Mouse (Mus musculus): ENCODE data around the gene Calr. TPM values are rescaled to one million over a fixed set of nuclear protein-coding genes. Genes with fewer than 3 reads are reported as not detected.

Gene Calr
- polyA plus RNA-seq, 1 experiment from 2014 or later: 886 TPM

GRCm38 (mm10) chr8:84838513-84838912 is 8.2 kb downstream of the Calr start:
- Histone ChIP-seq H3K9ac (peak overlapping the region; percentile 30; the same call in 1 of the 2 replicates), H3K4me2 (no peak overlapping the region; the same call in 1 of the 2 replicates), H3K4me1 (ENCODE audit: insufficient read depth) (peaks cover 13% of the 10 kb centered on the region), H3K9me3 (ENCODE audit: low read depth, low read length) (no peaks in the 10 kb centered on the region), H3K4me3 (ENCODE audit: low read depth, low read length) (peak overlapping the region; percentile 18; the same call in 1 of the 2 replicates), H3K36me3 (ENCODE audit: insufficient read depth) (peaks cover 81% of the 10 kb centered on the region), H3K27me3 (ENCODE audit: insufficient read depth, low read length) (no peaks in the 10 kb centered on the region), H3K27ac (ENCODE audit: low read depth) (no peak overlapping the region; the same call in 1 of the 2 replicates)
- TF ChIP-seq CTCF (IDR thresholded peaks at IDR 0.05; ENCODE audit: low read depth): no peak
- ATAC-seq (ENCODE audit: insufficient read depth) (no peak), DNase-seq (no peak)
- 86% methylated on average over 5 of the region's 5 CpGs for WGBS

GRCm38 (mm10) chr8:84837912-84838470 is 8.7 kb downstream of the Calr start:
- peak overlapping the region; percentile 30; the same call in 1 of the 2 replicates for H3K9ac ChIP-seq
- H3K4me1 ChIP-seq (ENCODE audit: insufficient read depth): peaks cover 13% of the 10 kb centered on the region
- 75% methylated on average over 15 of the region's 15 CpGs for WGBS
- no peaks in the 10 kb centered on the region for H3K27me3 ChIP-seq (ENCODE audit: insufficient read depth, low read length)
- no peaks in the 10 kb centered on the region for H3K9me3 ChIP-seq (ENCODE audit: low read depth, low read length)
- no peak overlapping the region; the same call in 1 of the 2 replicates for H3K4me2 ChIP-seq
- peak overlapping the region; percentile 18; the same call in 1 of the 2 replicates for H3K4me3 ChIP-seq (ENCODE audit: low read depth, low read length)
- no peak for TF ChIP-seq CTCF (IDR thresholded peaks at IDR 0.05; ENCODE audit: low read depth)
- ATAC-seq (ENCODE audit: insufficient read depth) (no peak), DNase-seq (no peak)
- H3K27ac ChIP-seq (ENCODE audit: low read depth): no peak overlapping the region
- H3K36me3 ChIP-seq (ENCODE audit: insufficient read depth): peaks cover 79% of the 10 kb centered on the region

- Histone ChIP-seq H3K4me2 (peak overlapping the region; percentile 11; the same call in 1 of the 2 replicates), H3K9me3 (ENCODE audit: low read depth, low read length) (no peaks in the 10 kb centered on the region), H3K27me3 (ENCODE audit: insufficient read depth, low read length) (no peaks in the 10 kb centered on the region), H3K36me3 (ENCODE audit: insufficient read depth) (peaks cover 72% of the 10 kb centered on the region), H3K9ac (peak overlapping the region; percentile 30; the same call in 1 of the 2 replicates), H3K27ac (ENCODE audit: low read depth) (no peak overlapping the region), H3K4me1 (ENCODE audit: insufficient read depth) (peaks cover 13% of the 10 kb centered on the region), H3K4me3 (ENCODE audit: low read depth, low read length) (peak overlapping the region; percentile 18; the same call in 1 of the 2 replicates)
- ATAC-seq (ENCODE audit: insufficient read depth) (no peak), DNase-seq (no peak)
- 38% methylated on average over 8 of the region's 8 CpGs for WGBS
- TF ChIP-seq CTCF (IDR thresholded peaks at IDR 0.05; ENCODE audit: low read depth): 0 out of 2 replicates have a peak, but pooled peaks have one; percentile 1
Observed at GRCm38 (mm10) chr8:84837149-84837911, 9.4 kb downstream of the Calr start.

GRCm38 (mm10) chr8:84834866-84835855 is 11.6 kb downstream of the Calr start:
- TF ChIP-seq CTCF (IDR thresholded peaks at IDR 0.05; ENCODE audit: low read depth): no peak
- Histone ChIP-seq H3K9me3 (ENCODE audit: low read depth, low read length) (no peaks in the 10 kb centered on the region), H3K27ac (ENCODE audit: low read depth) (peak overlapping the region; percentile 33; the same call in 1 of the 2 replicates), H3K27me3 (ENCODE audit: insufficient read depth, low read length) (no peaks in the 10 kb centered on the region), H3K4me1 (ENCODE audit: insufficient read depth) (peaks cover 13% of the 10 kb centered on the region), H3K36me3 (ENCODE audit: insufficient read depth) (peaks cover 58% of the 10 kb centered on the region), H3K4me2 (peak overlapping the region; percentile 26; the same call in 1 of the 2 replicates), H3K4me3 (ENCODE audit: low read depth, low read length) (no peak overlapping the region), H3K9ac (no peak overlapping the region)
- DNase-seq: peak; percentile 89
- 46% methylated on average over 10 of the region's 10 CpGs for WGBS
- ATAC-seq (ENCODE audit: insufficient read depth): peak; percentile 74

GRCm38 (mm10) chr8:84834002-84834865 is 12.5 kb downstream of the Calr start:
- peaks cover 58% of the 10 kb centered on the region for H3K36me3 ChIP-seq (ENCODE audit: insufficient read depth)

More at GRCm38 (mm10) chr8:84834002-84834865, 12.5 kb downstream of the Calr start:
- H3K4me3 ChIP-seq (ENCODE audit: low read depth, low read length): 0 out of 2 replicates have a peak overlapping the region, but pooled peaks have one; percentile 9
- H3K4me2 ChIP-seq: no peak overlapping the region
- no peak for DNase-seq
- 0 out of 2 replicates have a peak, but pooled peaks have one; percentile 11 for ATAC-seq (ENCODE audit: insufficient read depth)
- no peaks in the 10 kb centered on the region for H3K9me3 ChIP-seq (ENCODE audit: low read depth, low read length)
- no peaks in the 10 kb centered on the region for H3K27me3 ChIP-seq (ENCODE audit: insufficient read depth, low read length)
- peak overlapping the region; percentile 18; the same call in 1 of the 2 replicates for H3K27ac ChIP-seq (ENCODE audit: low read depth)
- H3K9ac ChIP-seq: no peak overlapping the region
- peaks cover 13% of the 10 kb centered on the region for H3K4me1 ChIP-seq (ENCODE audit: insufficient read depth)
- WGBS: 81% methylated on average over 19 of the region's 19 CpGs
- TF ChIP-seq CTCF (IDR thresholded peaks at IDR 0.05; ENCODE audit: low read depth): no peak

Data from lung, embryonic 14.5 days (tissue).